Mouse (Mus musculus): Measurements from ENCODE around the gene Map3k14.

DNA sequence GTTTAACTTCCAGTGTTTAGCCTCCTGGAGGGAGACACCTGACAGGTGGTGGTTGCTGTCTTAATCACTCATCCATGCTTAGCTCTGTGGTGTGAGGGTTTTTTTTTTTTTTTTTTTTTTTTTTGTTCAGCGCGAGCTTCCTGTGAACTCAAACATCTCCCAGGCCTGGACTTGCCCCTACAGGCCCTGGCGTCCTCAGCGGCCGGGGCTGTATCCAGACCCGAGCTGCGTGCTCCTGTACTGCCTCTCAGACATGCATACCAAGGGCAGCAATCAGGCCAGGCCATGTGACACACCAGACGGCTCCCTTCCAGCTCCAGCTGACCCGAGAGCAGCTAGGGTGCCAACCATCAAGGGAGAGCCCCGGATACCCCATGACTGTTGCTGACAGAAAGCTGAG, 30.4 kb downstream of the Map3k14 start:
- no peak for TF ChIP-seq CTCF (IDR thresholded peaks at IDR 0.05; ENCODE audit: low read depth)
- TF ChIP-seq EP300 (IDR thresholded peaks at IDR 0.05; ENCODE audit: low read depth) = no peak

All from liver, embryonic 14.5 days (tissue).